8 mouse cellular contexts compared by ENCODE assay signal in genomic region chr13:54948531-54949493, GRCm38 (mm10). TPM values are rescaled to one million over a fixed set of nuclear protein-coding genes. Genes with fewer than 3 reads are reported as not detected.
DNase-seq lines count a peak whose midpoint lies in the region; ATAC-seq lines count a peak whose summit lies in the region.

Unc5a (plus strand) TSS chr13:54949411.

- no peak within 1 kb of the TSS for H3K27ac ChIP-seq in kidney, embryonic 16.5 days (ENCODE audit: low read length)
- H3K27ac ChIP-seq in liver, embryonic 13.5 days, result no peak within 1 kb of the TSS

- no peaks in the 10 kb centered on the region for H3K9me3 ChIP-seq in kidney, embryonic 16.5 days (ENCODE audit: low read length)
- no peaks in the 10 kb centered on the region for H3K9me3 ChIP-seq in liver, embryonic 13.5 days (replicated peaks)

- DNase-seq in CD4-positive helper T cell, adult 2 months (ENCODE audit: low read depth, low spot score), result peak; percentile 38
- DNase-seq in adrenal gland, adult 18-20 months (ENCODE audit: low spot score in 2 of 2), result peak; percentile 19 to 40
- DNase-seq in embryo, embryonic 11 days, result peak; percentile 82
- no peak for DNase-seq in liver, embryonic 13.5 days
- DNase-seq in retina, postnatal 1 day, result peak; percentile 87
- no peak for DNase-seq in spleen, postnatal 14 days (ENCODE audit: low spot score in 2 of 2)

- H3K9ac ChIP-seq in kidney, embryonic 16.5 days (replicated peaks; ENCODE audit: low read length), result peak within 1 kb of the TSS; percentile 59
- H3K9ac ChIP-seq in liver, embryonic 13.5 days, result peak within 1 kb of the TSS; percentile 36; the same call in 1 of the 2 replicates

- H3K27me3 ChIP-seq in kidney, embryonic 16.5 days (ENCODE audit: insufficient read depth, low read length), result peaks cover 95% of the 10 kb centered on the region
- peaks cover 94% of the 10 kb centered on the region for H3K27me3 ChIP-seq in liver, embryonic 13.5 days

- H3K36me3 ChIP-seq in kidney, embryonic 16.5 days (ENCODE audit: insufficient read depth, low read length), result no peaks in the 10 kb centered on the region
- no peaks in the 10 kb centered on the region for H3K36me3 ChIP-seq in liver, embryonic 13.5 days

- peak; percentile 11; the same call in 1 of the 2 replicates for ATAC-seq in granulocyte monocyte progenitor cell, adult 5-6 weeks (replicated peaks; ENCODE audit: poor library complexity, severe bottlenecking)
- peak; percentile 66 for ATAC-seq in kidney, embryonic 16.5 days (ENCODE audit: low FRiP score, low TSS enrichment)
- ATAC-seq in liver, embryonic 13.5 days (ENCODE audit: low read depth), result no peak

- peaks cover 21% of the 10 kb centered on the region for H3K4me1 ChIP-seq in kidney, embryonic 16.5 days (ENCODE audit: insufficient read depth, low read length)
- peaks cover 9% of the 10 kb centered on the region; the same call in 1 of the 2 replicates for H3K4me1 ChIP-seq in liver, embryonic 13.5 days (replicated peaks)

- WGBS in kidney, embryonic 16.5 days, result under 1% methylated on average over 66 of the region's 91 CpGs
- 2% methylated on average over 84 of the region's 91 CpGs for WGBS in liver, embryonic 13.5 days (ENCODE audit: insufficient replicate concordance)

- peak within 1 kb of the TSS; percentile 65 for H3K4me3 ChIP-seq in kidney, embryonic 16.5 days (ENCODE audit: low read length)
- H3K4me3 ChIP-seq in liver, embryonic 13.5 days (replicated peaks), result peak within 1 kb of the TSS; percentile 52

- peak within 1 kb of the TSS; percentile 98 for H3K4me2 ChIP-seq in kidney, embryonic 16.5 days (replicated peaks; ENCODE audit: low read depth, low read length)
- peak within 1 kb of the TSS; percentile 70 for H3K4me2 ChIP-seq in liver, embryonic 13.5 days

RNA-seq across cellular contexts. Expression of gene Unc5a, which starts in this region (rescaled TPM):
- total RNA-seq in adrenal gland, adult 18-20 months (2021), result 1 to 10 TPM; 7.4 to 9.1 TPM
- not detected in 2 replicates for total RNA-seq in granulocyte monocyte progenitor cell, adult 5-6 weeks (2014; fragmentation: Nextera tagmentation)
- 0.30 TPM in 1 of 2 replicates, not detected in the other for total RNA-seq in granulocyte monocyte progenitor cell, adult 5-6 weeks (2017)
- polyA plus RNA-seq in kidney, embryonic 16.5 days (2015; fragmentation: Nextera tagmentation; extraction: Ambion mirVana), result 2.6 and 2.7 TPM in 2 replicates
- 0.52 and 0.55 TPM in 2 replicates for polyA plus RNA-seq in liver, embryonic 13.5 days (2015; fragmentation: Nextera tagmentation; extraction: Ambion mirVana)

Comparison
In these comparisons a context has a peak if more than half of its experiments do, and no peak if none do; other contexts are left out.
1. RNA of gene Unc5a (total RNA-seq): 7.4 to 9.1 TPM in adrenal gland, adult 18-20 months; 0.30 TPM in granulocyte monocyte progenitor cell, adult 5-6 weeks; every median in the first group is over 4 times any median in the second.
2. Peak in ATAC-seq in granulocyte monocyte progenitor cell, adult 5-6 weeks; RNA of the gene not detected or under 1 TPM.
3. DNase-seq: peak in CD4-positive helper T cell, adult 2 months (single experiment), adrenal gland, adult 18-20 months (2 of 2), embryo, embryonic 11 days (single experiment) and retina, postnatal 1 day (single experiment); none in liver, embryonic 13.5 days (single experiment) and spleen, postnatal 14 days (0 of 2).